Mouse (Mus musculus) limb, embryonic 14.5 days (tissue): ENCODE data around the gene S100a4. TPM values are rescaled to one million over a fixed set of nuclear protein-coding genes. Genes with fewer than 3 reads are reported as not detected.

Source experiments
- ATAC-seq: fragments of 200-750 bp; cut with Nextera tagmentation; 2 replicates; pipeline ENCODE4 v1.8.0; 2017; ENCODE audit warnings: low read depth, moderate number of reproducible peaks, moderate TSS enrichment; ENCODE audit not compliant: low FRiP score
- DNase-seq: peaks from one replicate; pipeline ENCODE4 v3.0.0-alpha.2; 2015; ENCODE audit warnings: low spot score
- H3K27ac ChIP-seq: fragments of 300-500 bp; sonication (generic); replicated peaks from 2 replicates; pipeline ENCODE4 v1.5.1; 2014; ENCODE audit warnings: low read depth, mild to moderate bottlenecking, low read length, moderate library complexity, mixed read lengths
- H3K27me3 ChIP-seq: fragments of 300-500 bp; sonication (generic); 2 replicates; pipeline ENCODE4 v1.6.1; 2014; ENCODE audit warnings: low read length, mixed read lengths; ENCODE audit not compliant: control insufficient read depth, insufficient read depth
- H3K36me3 ChIP-seq: fragments of 300-500 bp; sonication (generic); 2 replicates; pipeline ENCODE4 v1.6.1; 2014; ENCODE audit warnings: mild to moderate bottlenecking, low read length, moderate library complexity, mixed read lengths; ENCODE audit not compliant: control insufficient read depth, insufficient read depth
- H3K4me1 ChIP-seq: fragments of 300-500 bp; sonication (generic); 2 replicates; pipeline ENCODE4 v1.6.1; 2014; ENCODE audit warnings: antibody characterized with exemption, low read length, mixed read lengths; ENCODE audit not compliant: control insufficient read depth, insufficient read depth
- H3K4me2 ChIP-seq: fragments of 300-500 bp; sonication (generic); replicated peaks from 2 replicates; pipeline ENCODE4 v1.6.1; 2014; ENCODE audit warnings: low read depth, mild to moderate bottlenecking, low read length, moderate library complexity; ENCODE audit not compliant: severe bottlenecking
- H3K4me3 ChIP-seq: fragments of 300-500 bp; sonication (generic); replicated peaks from 2 replicates; pipeline ENCODE4 v1.5.1; 2014; ENCODE audit warnings: low read length
- H3K9ac ChIP-seq: fragments of 300-500 bp; sonication (generic); 2 replicates; pipeline ENCODE4 v1.6.1; 2014; ENCODE audit warnings: mild to moderate bottlenecking, low read depth, low read length, moderate library complexity; ENCODE audit not compliant: severe bottlenecking
- H3K9me3 ChIP-seq: fragments of 300-500 bp; sonication (generic); 2 replicates; pipeline ENCODE4 v1.6.1; 2016; ENCODE audit warnings: low read length; ENCODE audit not compliant: control insufficient read depth
- POLR2A ChIP-seq: fragments of 200-500 bp; IDR thresholded peaks from 2 replicates; pipeline ENCODE4 v1.8.0; 2012; ENCODE audit warnings: inconsistent platforms, mild to moderate bottlenecking, moderate library complexity, borderline replicate concordance; ENCODE audit not compliant: insufficient read depth, insufficient read length; ENCODE audit errors: extremely low read depth
- WGBS: fragments of 180-500 bp; shearing (Covaris S2); extraction: QIAGEN DNeasy Blood & Tissue Kit; methylation state at CpG from one replicate; pipeline ENCODE4 v1.1.7; 2014; 5-methylcytosine and 5-hydroxymethylcytosine counted together
- polyA plus RNA-seq, 2 experiments: library from polyadenylated mRNA; depleted of rRNA in 1 of 2; stranded (reverse) in 1 of 2; unstranded in 1 of 2; fragments of >200 nt; fragmentation: Nextera tagmentation in 1 of 2; extraction: Ambion mirVana in 1 of 2; gene quantifications; 2 replicates each; pipeline versions ENCODE4 v1.2.1 to v1.2.3; 2012 to 2014

The S100a4 gene
- polyA plus RNA-seq, 2 experiments, result 18.0 to 26.2 TPM

- 4% methylated on average over 4 of the region's 4 CpGs for WGBS
- Histone ChIP-seq H3K36me3 (no peaks in the 10 kb centered on the region), H3K4me2 (no peak overlapping the region), H3K27ac (peak overlapping the region; percentile 84), H3K4me1 (peaks cover 39% of the 10 kb centered on the region), H3K9ac (no peak overlapping the region), H3K9me3 (no peaks in the 10 kb centered on the region), H3K4me3 (no peak overlapping the region), H3K27me3 (no peaks in the 10 kb centered on the region)
- DNase-seq, result peak; percentile 90
- ATAC-seq, result peak; percentile 77
- no peak for TF ChIP-seq POLR2A
Measured at GRCm38 (mm10) chr3:90604416-90604815, 845 bp downstream of the S100a4 start.

- no peak overlapping the region for H3K4me2 ChIP-seq
Measured at GRCm38 (mm10) chr3:90605049-90605448, 1.5 kb downstream of the S100a4 start.

GRCm38 (mm10) chr3:90605736-90606135, 2.2 kb downstream of the S100a4 start:
- Histone ChIP-seq H3K4me3 (no peak overlapping the region), H3K27me3 (no peaks in the 10 kb centered on the region), H3K36me3 (no peaks in the 10 kb centered on the region), H3K4me2 (0 out of 2 replicates have a peak overlapping the region, but pooled peaks have one; percentile 3), H3K27ac (peak overlapping the region; percentile 84), H3K4me1 (peaks cover 39% of the 10 kb centered on the region), H3K9ac (no peak overlapping the region), H3K9me3 (no peaks in the 10 kb centered on the region)
- no peak for TF ChIP-seq POLR2A
- ATAC-seq, result 0 out of 2 replicates have a peak, but pooled peaks have one; percentile 28
- no peak for DNase-seq
- 58% methylated on average over 2 of the region's 2 CpGs for WGBS

More at GRCm38 (mm10) chr3:90605049-90605448, 1.5 kb downstream of the S100a4 start:
- ATAC-seq (no peak), DNase-seq (no peak)
- H3K9me3 ChIP-seq, result no peaks in the 10 kb centered on the region
- no peak overlapping the region for H3K9ac ChIP-seq
- H3K36me3 ChIP-seq, result no peaks in the 10 kb centered on the region
- no peak for TF ChIP-seq POLR2A
- no peak overlapping the region for H3K4me3 ChIP-seq
- 71% methylated on average over 3 of the region's 3 CpGs for WGBS
- H3K27me3 ChIP-seq, result no peaks in the 10 kb centered on the region
- H3K27ac ChIP-seq, result peak overlapping the region; percentile 84
- H3K4me1 ChIP-seq, result peaks cover 39% of the 10 kb centered on the region

GRCm38 (mm10) chr3:90606185-90606584, 2.6 kb downstream of the S100a4 start:
- Histone ChIP-seq H3K4me2 (0 out of 2 replicates have a peak overlapping the region, but pooled peaks have one; percentile 3), H3K9ac (no peak overlapping the region), H3K4me1 (peaks cover 39% of the 10 kb centered on the region), H3K27ac (peak overlapping the region; percentile 84), H3K9me3 (no peaks in the 10 kb centered on the region), H3K27me3 (no peaks in the 10 kb centered on the region), H3K4me3 (no peak overlapping the region), H3K36me3 (no peaks in the 10 kb centered on the region)
- 49% methylated on average over 6 of the region's 6 CpGs for WGBS
- ATAC-seq (peak; percentile 72), DNase-seq (peak; percentile 81)
- no peak for TF ChIP-seq POLR2A

- no peak overlapping the region for H3K9ac ChIP-seq
- no peaks in the 10 kb centered on the region for H3K27me3 ChIP-seq
- ATAC-seq (no peak), DNase-seq (no peak)
- no peaks in the 10 kb centered on the region for H3K36me3 ChIP-seq
- no peaks in the 10 kb centered on the region for H3K9me3 ChIP-seq
- H3K27ac ChIP-seq, result no peak overlapping the region
- no peak overlapping the region for H3K4me3 ChIP-seq
- peaks cover 39% of the 10 kb centered on the region for H3K4me1 ChIP-seq
- no peak overlapping the region for H3K4me2 ChIP-seq
- WGBS, result 89% methylated on average over 3 of the region's 3 CpGs
- no peak for TF ChIP-seq POLR2A
Measured at GRCm38 (mm10) chr3:90607361-90607760, 3.8 kb downstream of the S100a4 start.
